Mouse (Mus musculus) stomach, postnatal 0 days (tissue): ENCODE measurements around the gene Pnp. TPM values are rescaled to one million over a fixed set of nuclear protein-coding genes. Genes with fewer than 3 reads are reported as not detected.
"Not testable (repeated sequence)": the region's sequence is repeated elsewhere in the genome, so short reads cannot be mapped to it uniquely, and the experiment has no call there.

Experiments
- ATAC-seq: fragments of 200-750 bp; cut with Nextera tagmentation; 2 replicates; pipeline ENCODE4 v1.8.0; 2017; ENCODE audit not compliant: low FRiP score, low TSS enrichment
- DNase-seq: peaks from one replicate; pipeline ENCODE4 v3.0.0-alpha.2; 2016; ENCODE audit warnings: low spot score
- H3K27ac ChIP-seq: fragments of 300-500 bp; sonication (generic); replicated peaks from 2 replicates; pipeline ENCODE4 v1.5.1; 2014; ENCODE audit warnings: mild to moderate bottlenecking, control low read depth
- H3K27me3 ChIP-seq: fragments of 300-500 bp; sonication (generic); 2 replicates; pipeline ENCODE4 v1.6.1; 2014; ENCODE audit warnings: low read length; ENCODE audit not compliant: control insufficient read depth, insufficient read depth
- H3K36me3 ChIP-seq: fragments of 300-500 bp; sonication (generic); 2 replicates; pipeline ENCODE4 v1.6.1; 2014; ENCODE audit warnings: low read length, mixed read lengths; ENCODE audit not compliant: control insufficient read depth, insufficient read depth
- H3K4me1 ChIP-seq: fragments of 300-500 bp; sonication (generic); replicated peaks from 2 replicates; pipeline ENCODE4 v1.6.1; 2014; ENCODE audit warnings: antibody characterized with exemption; ENCODE audit not compliant: control insufficient read depth, insufficient read depth
- H3K4me2 ChIP-seq: fragments of 300-500 bp; sonication (generic); replicated peaks from 2 replicates; pipeline ENCODE4 v1.6.1; 2014; ENCODE audit warnings: low read depth, mild to moderate bottlenecking, control low read depth, moderate library complexity
- H3K4me3 ChIP-seq: fragments of 300-500 bp; sonication (generic); 2 replicates; pipeline ENCODE4 v1.5.1; 2014; ENCODE audit warnings: low read depth, low read length, control low read depth
- H3K9ac ChIP-seq: fragments of 300-500 bp; sonication (generic); 2 replicates; pipeline ENCODE4 v1.6.1; 2014; ENCODE audit warnings: mild to moderate bottlenecking, low read length, control low read depth, mixed read lengths
- H3K9me3 ChIP-seq: fragments of 300-500 bp; sonication (generic); 2 replicates; pipeline ENCODE4 v1.6.1; 2016; ENCODE audit warnings: low read length; ENCODE audit not compliant: control insufficient read depth
- CTCF ChIP-seq: IDR thresholded peaks from 2 replicates; pipeline ENCODE4 v1.5.1; 2016; ENCODE audit warnings: antibody characterized with exemption, low read depth, mild to moderate bottlenecking, moderate library complexity
- EP300 ChIP-seq: optimal IDR thresholded peaks from 2 replicates; pipeline ENCODE3; 2016; ENCODE audit warnings: antibody characterized with exemption
- WGBS: fragments of 180-500 bp; shearing (Covaris S2); extraction: QIAGEN DNeasy Blood & Tissue Kit; methylation state at CpG from one replicate; pipeline ENCODE4 v1.1.7; 2014; 5-methylcytosine and 5-hydroxymethylcytosine counted together
- polyA plus RNA-seq: library from polyadenylated mRNA; unstranded; fragments of >200 nt; fragmentation: Nextera tagmentation; extraction: Ambion mirVana; gene quantifications from 2 replicates; pipeline ENCODE4 v1.2.1, GENCODE M21; 2015

The Pnp gene
- polyA plus RNA-seq, 1 experiment from 2014 or later, result 48.6 TPM

GRCm38 (mm10) chr14:50976674-50977073, 45.8 kb downstream of the Pnp start:
- TF ChIP-seq CTCF (peak; percentile 57), EP300 (no peak)
- WGBS, result 23% methylated on average over 9 of the region's 9 CpGs

GRCm38 (mm10) chr14:50978451-50978850, 47.6 kb downstream of the Pnp start:
- not testable (repeated sequence) for H3K36me3 ChIP-seq, H3K4me2 ChIP-seq, H3K4me1 ChIP-seq, H3K27me3 ChIP-seq, H3K4me3 ChIP-seq, H3K27ac ChIP-seq, ATAC-seq, DNase-seq, H3K9ac ChIP-seq, H3K9me3 ChIP-seq
- 87% methylated on average over 6 of the region's 6 CpGs for WGBS

More at GRCm38 (mm10) chr14:50976674-50977073, 45.8 kb downstream of the Pnp start:
- H3K9ac ChIP-seq, result no peak overlapping the region
- no peak for DNase-seq
- H3K4me1 ChIP-seq, result no peaks in the 10 kb centered on the region
- no peak for ATAC-seq
- no peak overlapping the region for H3K4me3 ChIP-seq
- H3K36me3 ChIP-seq, result no peaks in the 10 kb centered on the region
- no peak overlapping the region for H3K27ac ChIP-seq
- no peaks in the 10 kb centered on the region for H3K27me3 ChIP-seq
- H3K9me3 ChIP-seq, result no peaks in the 10 kb centered on the region
- H3K4me2 ChIP-seq, result no peak overlapping the region

GRCm38 (mm10) chr14:50979631-50980030, 48.7 kb downstream of the Pnp start:
- no peaks in the 10 kb centered on the region for H3K27me3 ChIP-seq
- DNase-seq (no peak), ATAC-seq (no peak)
- H3K36me3 ChIP-seq, result no peaks in the 10 kb centered on the region
- H3K4me1 ChIP-seq, result no peaks in the 10 kb centered on the region
- TF ChIP-seq EP300, result no peak
- TF ChIP-seq CTCF, result no peak
- no peak overlapping the region for H3K9ac ChIP-seq
- H3K4me3 ChIP-seq, result no peak overlapping the region
- no peak overlapping the region for H3K4me2 ChIP-seq
- no peak overlapping the region for H3K27ac ChIP-seq
- H3K9me3 ChIP-seq, result no peaks in the 10 kb centered on the region

GRCm38 (mm10) chr14:50981207-50981606, 50.3 kb downstream of the Pnp start:
- no peaks in the 10 kb centered on the region for H3K27me3 ChIP-seq
- H3K4me3 ChIP-seq, result no peak overlapping the region
- H3K4me1 ChIP-seq, result no peaks in the 10 kb centered on the region
- DNase-seq (no peak), ATAC-seq (no peak)
- no peaks in the 10 kb centered on the region for H3K9me3 ChIP-seq
- no peak for TF ChIP-seq CTCF
- no peak for TF ChIP-seq EP300
- no peaks in the 10 kb centered on the region for H3K36me3 ChIP-seq
- H3K27ac ChIP-seq, result no peak overlapping the region
- no peak overlapping the region for H3K4me2 ChIP-seq
- WGBS, result 54% methylated on average over 2 of the region's 2 CpGs
- H3K9ac ChIP-seq, result no peak overlapping the region

- DNase-seq (no peak), ATAC-seq (no peak)
- Histone ChIP-seq H3K4me1 (no peaks in the 10 kb centered on the region), H3K9me3 (no peaks in the 10 kb centered on the region), H3K9ac (no peak overlapping the region), H3K4me2 (no peak overlapping the region), H3K27me3 (no peaks in the 10 kb centered on the region), H3K27ac (no peak overlapping the region), H3K4me3 (no peak overlapping the region), H3K36me3 (no peaks in the 10 kb centered on the region)
- WGBS, result 60% methylated on average over 5 of the region's 5 CpGs
- TF ChIP-seq CTCF (no peak), EP300 (no peak)
Measured at GRCm38 (mm10) chr14:50981837-50982236, 51.0 kb downstream of the Pnp start.

- no peak for ATAC-seq
- no peaks in the 10 kb centered on the region for H3K9me3 ChIP-seq
- no peaks in the 10 kb centered on the region for H3K36me3 ChIP-seq
- DNase-seq, result no peak
- TF ChIP-seq EP300 (no peak), CTCF (no peak)
- no peaks in the 10 kb centered on the region for H3K27me3 ChIP-seq
- H3K4me3 ChIP-seq, result no peak overlapping the region
- WGBS, result 88% methylated on average over 2 of the region's 2 CpGs
- H3K4me2 ChIP-seq, result no peak overlapping the region
- no peak overlapping the region for H3K27ac ChIP-seq
- H3K9ac ChIP-seq, result no peak overlapping the region
- H3K4me1 ChIP-seq, result no peaks in the 10 kb centered on the region
Measured at GRCm38 (mm10) chr14:50987668-50988067, 56.8 kb downstream of the Pnp start.
